Mouse (Mus musculus) lung, adult 2 months (tissue): ENCODE results near the gene S100a8.
A peak's percentile ranks its signal among the peaks of the same experiment; 100 is the strongest.

ENCODE experiments used
- CTCF ChIP-seq: fragments of 200-500 bp; IDR thresholded peaks from 2 replicates; pipeline ENCODE4 v1.5.1; 2011; ENCODE audit warnings: mild to moderate bottlenecking, low read length, control low read depth; ENCODE audit not compliant: insufficient read depth
- POLR2A ChIP-seq: fragments of 200-500 bp; IDR thresholded peaks from 2 replicates; pipeline ENCODE4 v1.6.1; 2011; ENCODE audit warnings: low read depth, mild to moderate bottlenecking, control low read depth, low read length, borderline replicate concordance; ENCODE audit errors: extremely low read depth

DNA sequence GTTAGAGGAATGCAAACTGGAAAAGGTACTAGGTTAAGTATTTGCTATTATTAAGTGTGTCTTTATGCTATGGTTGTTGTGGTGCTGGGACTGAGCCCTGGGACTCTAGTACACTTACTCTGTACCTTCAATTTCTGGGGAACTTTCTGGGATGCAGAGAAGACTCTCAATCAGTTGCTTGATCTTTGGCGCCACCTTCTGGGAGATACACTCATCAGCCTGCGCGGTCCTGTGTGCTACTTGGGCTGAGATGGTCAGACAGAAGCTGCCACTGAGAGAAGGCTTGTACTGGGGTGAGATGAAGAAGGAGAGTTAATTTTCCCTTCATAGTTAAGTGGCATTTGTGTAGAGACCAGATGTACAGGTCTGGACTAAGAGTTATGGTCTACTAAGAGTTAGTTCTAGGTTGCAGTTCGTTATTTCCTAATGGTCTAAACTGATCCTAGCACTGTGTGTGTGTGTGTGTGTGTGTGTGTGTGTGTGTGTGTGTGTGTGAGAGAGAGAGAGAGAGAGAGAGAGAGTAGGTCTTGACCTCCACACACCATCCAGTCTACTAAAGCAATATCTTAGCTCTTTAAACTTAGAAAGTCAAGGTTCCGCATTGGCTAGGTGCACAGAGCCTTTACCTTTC, 15.8 kb upstream of the S100a8 start:
- TF ChIP-seq CTCF = peak; percentile 82
- TF ChIP-seq POLR2A = no peak
